Comparison of ENCODE assay signal across 8 mouse cellular contexts in the genomic region with DNA sequence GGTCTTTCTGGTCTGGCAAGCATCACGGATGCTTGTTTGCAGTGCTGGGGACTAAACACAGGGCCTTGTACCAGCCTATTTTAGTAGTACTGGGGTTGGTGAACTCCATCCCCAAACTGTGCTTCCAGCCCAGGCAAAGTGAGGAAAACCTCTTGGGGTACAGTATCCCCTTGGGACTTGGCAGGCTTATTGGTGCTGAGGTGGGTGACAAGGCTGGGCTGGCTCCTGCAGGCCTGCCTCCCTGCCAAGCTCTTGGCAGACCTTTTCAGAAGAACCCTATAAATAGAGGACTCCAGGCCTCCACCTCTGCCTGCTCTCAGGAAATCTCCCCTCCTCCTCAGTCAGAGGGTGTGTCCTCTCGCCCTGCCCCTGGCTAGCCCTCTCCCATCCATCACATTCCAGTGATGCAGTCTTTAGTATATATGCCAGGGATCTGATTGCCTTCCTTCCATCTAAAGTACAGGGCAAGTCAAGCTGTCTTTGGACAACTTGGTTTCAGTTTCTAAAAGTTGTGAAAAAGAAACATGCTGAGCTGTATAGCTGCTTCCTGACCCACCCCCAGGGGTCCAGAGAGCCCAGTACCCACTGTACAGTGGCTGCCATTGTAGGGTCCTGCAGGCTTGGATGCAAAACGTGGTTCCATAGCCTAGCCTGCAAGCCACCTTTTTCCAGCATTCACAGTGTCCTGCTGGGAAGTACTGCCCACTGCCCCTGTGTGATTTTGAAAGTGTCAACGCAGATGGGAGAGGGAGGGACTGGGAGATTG. TPM values are rescaled to one million over a fixed set of nuclear protein-coding genes. Genes with fewer than 3 reads are reported as not detected.
DNase-seq lines count a peak whose midpoint lies in the region; ATAC-seq lines count a peak whose summit lies in the region.

No protein-coding gene starts in this region.

- DNase-seq in kidney, postnatal 14 days = no peak
- DNase-seq in NIH3T3 (ENCODE audit: low read depth) = peak; percentile 79
- DNase-seq in gastrocnemius, postnatal 25 days = peak; percentile 49
- DNase-seq in left cerebral cortex, postnatal 36 days (ENCODE audit: low spot score in 2 of 2) = no peak
- DNase-seq in left cerebral cortex, postnatal 4 days = no peak
- DNase-seq in spleen, postnatal 4 days (ENCODE audit: low spot score in 2 of 2) = no peak

- no peak for ATAC-seq in kidney, embryonic 15.5 days (replicated peaks; ENCODE audit: low FRiP score)
- ATAC-seq in limb, embryonic 15.5 days (ENCODE audit: insufficient number of reproducible peaks, low FRiP score, low TSS enrichment, low read depth) = no peak

- H3K27me3 ChIP-seq in kidney, embryonic 15.5 days = no peaks in the 10 kb centered on the region
- no peaks in the 10 kb centered on the region for H3K27me3 ChIP-seq in limb, embryonic 15.5 days

- H3K4me3 ChIP-seq in kidney, embryonic 15.5 days (replicated peaks) = no peak overlapping the region
- H3K4me3 ChIP-seq in limb, embryonic 15.5 days = no peak overlapping the region

- H3K4me2 ChIP-seq in kidney, embryonic 15.5 days = peak overlapping the region; percentile 97; the same call in 1 of the 2 replicates
- peak overlapping the region; percentile 80 for H3K4me2 ChIP-seq in limb, embryonic 15.5 days

- H3K9ac ChIP-seq in kidney, embryonic 15.5 days = no peak overlapping the region
- no peak overlapping the region for H3K9ac ChIP-seq in limb, embryonic 15.5 days

- H3K27ac ChIP-seq in kidney, embryonic 15.5 days = peak overlapping the region; percentile 99
- peak overlapping the region; percentile 100 for H3K27ac ChIP-seq in limb, embryonic 15.5 days

- peaks cover 54% of the 10 kb centered on the region for H3K4me1 ChIP-seq in kidney, embryonic 15.5 days
- peaks cover 47% of the 10 kb centered on the region for H3K4me1 ChIP-seq in limb, embryonic 15.5 days

- H3K36me3 ChIP-seq in kidney, embryonic 15.5 days = no peaks in the 10 kb centered on the region
- H3K36me3 ChIP-seq in limb, embryonic 15.5 days = no peaks in the 10 kb centered on the region

- no peaks in the 10 kb centered on the region for H3K9me3 ChIP-seq in kidney, embryonic 15.5 days (replicated peaks)
- H3K9me3 ChIP-seq in limb, embryonic 15.5 days = no peaks in the 10 kb centered on the region

- WGBS in kidney, embryonic 15.5 days = 55% methylated on average over 4 of the region's 4 CpGs
- 54% methylated on average over 4 of the region's 4 CpGs for WGBS in limb, embryonic 15.5 days

- intact Hi-C loops in left cerebral cortex, postnatal 36 days (cut with DNase I) = loop anchor here (5.0 to 10.0 kb wide), 2 partner anchors 122 to 160 kb away; no protein-coding TSS in a partner anchor
- intact Hi-C loops in left cerebral cortex, postnatal 4 days (cut with DNase I) = loop anchor here (5.0 to 10.0 kb wide), 2 partner anchors 122 to 215 kb away; no protein-coding TSS in a partner anchor

RNA-seq across cellular contexts. Expression of a gene that starts 1.5 kb away (rescaled TPM):
- not detected in 2 replicates for polyA plus RNA-seq in kidney, embryonic 15.5 days (2015; fragmentation: Nextera tagmentation; extraction: Ambion mirVana)
- total RNA-seq in gastrocnemius, postnatal 25 days (2021) = not detected
- not detected in 2 replicates for polyA plus RNA-seq in limb, embryonic 15.5 days (2015; fragmentation: Nextera tagmentation; extraction: Ambion mirVana)
- not detected for total RNA-seq in left cerebral cortex, postnatal 36 days (2021)
- not detected for total RNA-seq in left cerebral cortex, postnatal 4 days (2021)

RNA-seq across cellular contexts. Expression of a gene that starts 1.6 kb away (rescaled TPM):
- 6.9 and 7.8 TPM in 2 replicates for polyA plus RNA-seq in kidney, embryonic 15.5 days (2015; fragmentation: Nextera tagmentation; extraction: Ambion mirVana)
- total RNA-seq in gastrocnemius, postnatal 25 days (2021) = 1 to 10 TPM in 1 of 2 experiments, under 1 TPM in 1; 0.51 to 2.4 TPM
- polyA plus RNA-seq in limb, embryonic 15.5 days (2015; fragmentation: Nextera tagmentation; extraction: Ambion mirVana) = 17.4 and 17.5 TPM in 2 replicates
- total RNA-seq in left cerebral cortex, postnatal 36 days (2021) = 1 to 10 TPM in 1 of 2 experiments, under 1 TPM in 1; 0.52 to 1.0 TPM
- total RNA-seq in left cerebral cortex, postnatal 4 days (2021) = 1 to 10 TPM; 1.9 to 2.0 TPM

RNA-seq across cellular contexts. Expression of a gene that starts 3.7 kb away (rescaled TPM):
- not detected in 2 replicates for polyA plus RNA-seq in kidney, embryonic 15.5 days (2015; fragmentation: Nextera tagmentation; extraction: Ambion mirVana)
- total RNA-seq in gastrocnemius, postnatal 25 days (2021) = not detected
- polyA plus RNA-seq in limb, embryonic 15.5 days (2015; fragmentation: Nextera tagmentation; extraction: Ambion mirVana) = not detected in 2 replicates
- total RNA-seq in left cerebral cortex, postnatal 36 days (2021) = not detected
- not detected for total RNA-seq in left cerebral cortex, postnatal 4 days (2021)

RNA-seq across cellular contexts. Expression of a gene that starts 9.0 kb away (rescaled TPM):
- polyA plus RNA-seq in kidney, embryonic 15.5 days (2015; fragmentation: Nextera tagmentation; extraction: Ambion mirVana) = not detected in 2 replicates
- not detected for total RNA-seq in gastrocnemius, postnatal 25 days (2021)
- not detected in 2 replicates for polyA plus RNA-seq in limb, embryonic 15.5 days (2015; fragmentation: Nextera tagmentation; extraction: Ambion mirVana)
- not detected for total RNA-seq in left cerebral cortex, postnatal 36 days (2021)
- total RNA-seq in left cerebral cortex, postnatal 4 days (2021) = not detected

RNA-seq across cellular contexts. Expression of a gene that starts 18.7 kb away (rescaled TPM):
- 0.51 TPM in 1 of 2 replicates, not detected in the other for polyA plus RNA-seq in kidney, embryonic 15.5 days (2015; fragmentation: Nextera tagmentation; extraction: Ambion mirVana)
- total RNA-seq in gastrocnemius, postnatal 25 days (2021) = not detected
- polyA plus RNA-seq in limb, embryonic 15.5 days (2015; fragmentation: Nextera tagmentation; extraction: Ambion mirVana) = 0.50 TPM in 1 of 2 replicates, not detected in the other
- not detected for total RNA-seq in left cerebral cortex, postnatal 36 days (2021)
- total RNA-seq in left cerebral cortex, postnatal 4 days (2021) = not detected

Comparison
In these comparisons a context has a peak if more than half of its experiments do, and no peak if none do; other contexts are left out.
1. DNase-seq: peak in NIH3T3 (single experiment) and gastrocnemius, postnatal 25 days (single experiment); none in kidney, postnatal 14 days (single experiment), left cerebral cortex, postnatal 36 days (0 of 2), left cerebral cortex, postnatal 4 days (single experiment) and spleen, postnatal 4 days (0 of 2).